Mouse (Mus musculus): ENCODE measurements around the gene St7. TPM values are rescaled to one million over a fixed set of nuclear protein-coding genes. Genes with fewer than 3 reads are reported as not detected.

St7 gene
- polyA plus RNA-seq, 1 experiment from 2014 or later: 22.4 TPM

Other genes starting within 250 kb of the St7 start
- gene Met, start 229.1 kb upstream of the St7 start, polyA plus RNA-seq (2014; fragmentation: Nextera tagmentation; extraction: Ambion mirVana): 10.0 and 25.3 TPM in 2 replicates
- 238 and 259 TPM in 2 replicates for gene Capza2, start 56.7 kb upstream of the St7 start, polyA plus RNA-seq (2014; fragmentation: Nextera tagmentation; extraction: Ambion mirVana)